Mouse (Mus musculus) bone marrow macrophage, adult 2 months (primary cell): ENCODE measurements around the gene Thpo. TPM values are rescaled to one million over a fixed set of nuclear protein-coding genes. Genes with fewer than 3 reads are reported as not detected.

Source experiments
- H3K27ac ChIP-seq: 2 replicates; pipeline ENCODE4 v1.5.1; 2012; ENCODE audit warnings: low read depth, low read length; ENCODE audit not compliant: insufficient read depth
- H3K4me1 ChIP-seq: 2 replicates; pipeline ENCODE4 v1.6.1; 2012; ENCODE audit warnings: low read length; ENCODE audit not compliant: control insufficient read depth, insufficient read depth
- H3K4me3 ChIP-seq: 2 replicates; pipeline ENCODE4 v1.5.1; 2012; ENCODE audit warnings: mild to moderate bottlenecking, low read length, moderate library complexity; ENCODE audit not compliant: insufficient read depth
- CTCF ChIP-seq: IDR thresholded peaks from 2 replicates; pipeline ENCODE4 v1.5.1; 2012; ENCODE audit warnings: low read depth, mild to moderate bottlenecking, low read length, moderate library complexity
- POLR2A ChIP-seq: IDR thresholded peaks from 2 replicates; pipeline ENCODE4 v1.6.1; 2012; ENCODE audit warnings: mild to moderate bottlenecking, low read depth, low read length, borderline replicate concordance
- polyA plus RNA-seq: library from polyadenylated mRNA; stranded (reverse); fragments of >200 nt; gene quantifications from 2 replicates; pipeline ENCODE4 v1.2.4, GENCODE M21; 2012; ENCODE audit not compliant: missing spikeins, insufficient read depth, insufficient read length

Thpo gene
- polyA plus RNA-seq, 1 experiment = not detected

DNA sequence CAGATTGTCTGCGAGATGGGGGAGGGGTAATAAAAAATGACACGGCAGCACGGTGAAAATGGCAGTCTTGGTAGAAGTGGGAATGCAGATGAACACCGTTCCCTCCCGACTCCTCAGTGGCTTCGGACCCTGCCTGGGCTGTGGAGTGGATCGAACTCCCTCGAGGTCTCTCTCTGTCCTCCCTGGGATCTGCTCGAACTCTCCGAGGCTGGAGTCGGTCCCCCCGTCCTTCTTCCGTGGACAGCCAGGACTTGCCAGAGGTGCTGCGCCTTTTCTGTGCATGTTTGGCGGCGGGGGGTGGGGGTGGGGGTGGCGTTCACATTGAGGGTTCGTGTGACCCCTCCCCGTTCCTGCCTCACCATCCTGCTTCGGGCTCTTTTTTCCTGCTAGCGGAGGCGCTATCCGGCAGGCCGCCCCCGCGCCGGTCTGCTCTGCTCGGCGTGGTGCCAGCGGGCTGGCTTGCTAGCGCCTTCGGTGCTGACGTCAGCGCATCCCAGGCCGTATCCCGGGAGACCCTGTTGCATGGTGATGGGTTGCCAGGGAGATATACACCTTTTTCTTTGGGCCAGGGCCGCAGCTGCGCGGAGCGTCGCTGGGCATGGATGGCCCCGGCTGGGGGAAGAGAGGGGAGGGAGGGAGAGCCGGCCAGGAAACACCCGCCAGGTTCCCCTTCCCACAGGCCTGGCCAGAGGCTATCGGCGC is 38.5 kb downstream of the Thpo start:
- no peak overlapping the region for H3K27ac ChIP-seq
- H3K4me1 ChIP-seq = peaks cover 20% of the 10 kb centered on the region
- no peak for TF ChIP-seq POLR2A
- no peak for TF ChIP-seq CTCF
- H3K4me3 ChIP-seq = peak overlapping the region; percentile 7; the same call in 1 of the 2 replicates

GRCm38 (mm10) chr16:20694781-20695180 is 39.5 kb downstream of the Thpo start:
- H3K4me1 ChIP-seq = peaks cover 20% of the 10 kb centered on the region
- H3K27ac ChIP-seq = no peak overlapping the region
- H3K4me3 ChIP-seq = no peak overlapping the region
- TF ChIP-seq CTCF (no peak), POLR2A (no peak)

- TF ChIP-seq POLR2A = no peak
- no peak for TF ChIP-seq CTCF
Measured at GRCm38 (mm10) chr16:20693111-20693701, 41.1 kb downstream of the Thpo start, which contains the start of gene Fam131a. Gene Fam131a, plus strand, starts transcription at chr16:20693241.

GRCm38 (mm10) chr16:20692241-20692965 is 41.9 kb downstream of the Thpo start:
- peaks cover 20% of the 10 kb centered on the region for H3K4me1 ChIP-seq
- no peak overlapping the region for H3K4me3 ChIP-seq
- no peak for TF ChIP-seq POLR2A
- no peak overlapping the region for H3K27ac ChIP-seq

More at GRCm38 (mm10) chr16:20693111-20693701, 41.1 kb downstream of the Thpo start, which contains the start of gene Fam131a:
- peak within 1 kb of the TSS; percentile 55 for H3K4me3 ChIP-seq
- peaks cover 20% of the 10 kb centered on the region for H3K4me1 ChIP-seq
- no peak within 1 kb of the TSS for H3K27ac ChIP-seq

DNA sequence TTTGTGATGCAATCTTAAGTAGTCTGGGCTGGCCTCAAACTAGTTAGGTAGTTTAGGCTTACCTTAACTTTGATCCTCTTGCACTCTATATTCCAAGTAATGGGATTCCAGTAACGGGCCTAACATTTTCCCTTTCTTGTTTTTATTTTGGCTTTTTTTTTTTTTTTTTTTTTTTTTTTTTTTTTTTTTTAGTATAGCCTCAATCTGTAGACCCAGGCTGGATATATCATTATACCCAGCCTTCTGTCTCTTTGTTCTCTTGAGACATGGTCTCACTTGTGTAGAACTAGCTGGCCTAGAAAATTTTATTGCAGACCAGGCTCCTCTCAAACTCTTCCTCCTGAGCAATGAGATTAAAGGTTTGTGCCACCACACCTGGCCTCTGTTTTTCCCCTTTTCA is 42.7 kb downstream of the Thpo start:
- TF ChIP-seq CTCF (no peak), POLR2A (no peak)
- Histone ChIP-seq H3K27ac (no peak overlapping the region), H3K4me3 (no peak overlapping the region), H3K4me1 (peaks cover 20% of the 10 kb centered on the region)

DNA sequence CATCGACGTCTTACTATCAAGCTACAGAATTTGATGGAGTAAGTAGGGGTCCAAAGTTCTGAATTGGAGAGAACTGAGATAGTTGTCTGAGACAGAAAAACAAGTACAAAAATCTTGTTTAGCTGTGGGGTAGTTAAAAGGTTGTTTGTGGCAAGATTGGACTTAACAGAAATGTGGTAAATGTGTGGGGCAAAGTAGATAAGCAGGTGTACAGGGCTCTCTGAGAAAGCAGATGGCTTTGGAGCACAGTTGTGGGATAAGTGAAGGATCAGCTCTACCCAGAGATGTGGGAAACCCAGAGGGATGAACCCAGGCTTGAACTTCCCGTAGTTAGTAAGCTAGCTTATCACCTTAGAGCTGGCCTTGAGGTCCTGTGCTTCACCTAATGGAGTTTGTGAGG is 43.5 kb downstream of the Thpo start:
- no peak overlapping the region for H3K27ac ChIP-seq
- no peak overlapping the region for H3K4me3 ChIP-seq
- TF ChIP-seq CTCF (no peak), POLR2A (no peak)
- H3K4me1 ChIP-seq = peaks cover 20% of the 10 kb centered on the region

- Histone ChIP-seq H3K4me1 (peaks cover 31% of the 10 kb centered on the region), H3K27ac (peak overlapping the region; percentile 41), H3K4me3 (no peak overlapping the region)
- TF ChIP-seq CTCF (no peak), POLR2A (no peak)
Measured at GRCm38 (mm10) chr16:20677974-20678675, 56.2 kb downstream of the Thpo start.

GRCm38 (mm10) chr16:20677380-20677779 is 56.9 kb downstream of the Thpo start:
- no peak for TF ChIP-seq CTCF
- no peak for TF ChIP-seq POLR2A
- H3K27ac ChIP-seq = peak overlapping the region; percentile 41
- no peak overlapping the region for H3K4me3 ChIP-seq
- H3K4me1 ChIP-seq = peaks cover 31% of the 10 kb centered on the region

DNA sequence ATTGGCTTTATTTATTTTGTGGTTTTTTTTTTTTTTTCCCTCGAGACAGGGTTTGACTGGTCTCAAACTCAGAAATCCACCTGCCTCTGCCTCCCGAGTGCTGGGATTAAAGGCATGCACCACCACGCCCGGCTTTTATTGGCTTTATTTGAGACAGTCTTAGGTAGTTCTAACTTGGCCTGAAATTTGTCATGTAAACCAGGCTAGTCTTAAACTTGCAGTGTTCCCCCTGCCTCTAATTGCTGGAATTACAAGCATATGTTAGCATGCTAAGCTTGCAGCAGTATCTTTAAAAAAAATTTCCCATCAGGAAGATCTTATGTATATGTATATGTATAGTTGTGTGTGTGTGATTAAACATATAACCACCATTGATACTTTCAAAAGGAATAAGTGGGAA is 57.6 kb downstream of the Thpo start:
- TF ChIP-seq POLR2A (no peak), CTCF (no peak)
- no peak overlapping the region for H3K27ac ChIP-seq
- H3K4me3 ChIP-seq = no peak overlapping the region
- peaks cover 35% of the 10 kb centered on the region for H3K4me1 ChIP-seq
